Mouse (Mus musculus): ENCODE measurements at regions not wholly inside any gene's neighbourhood (a gene's known extent, or its start where the extent isn't known, plus 50 kb on each side); places are given as distances from the start of the nearest gene placed in this dataset.
"Not testable (repeated sequence)": the region's sequence is repeated elsewhere in the genome, so short reads cannot be mapped to it uniquely, and the experiment has no call there.

DNA sequence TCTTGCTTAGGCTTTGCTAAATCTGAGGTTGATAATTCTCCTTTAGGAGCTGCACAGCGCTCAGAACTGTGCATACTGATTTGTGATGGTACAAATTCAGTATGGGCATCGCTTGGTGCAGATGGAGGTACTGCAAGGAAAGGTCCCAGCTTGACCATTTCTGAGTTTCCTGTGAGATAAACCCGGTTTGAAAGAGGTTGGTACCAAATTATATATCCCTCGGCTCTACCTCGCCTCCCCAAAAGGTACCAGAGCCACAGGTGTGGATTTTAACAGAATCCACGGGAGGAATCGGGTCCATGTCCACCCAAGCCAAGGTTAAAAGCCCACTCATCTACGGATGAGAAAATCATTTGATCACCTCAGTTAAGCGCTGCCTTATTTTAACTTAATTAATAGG, 172.5 kb upstream of the Zfp808 start:
- DNase-seq = not testable (repeated sequence)

DNA sequence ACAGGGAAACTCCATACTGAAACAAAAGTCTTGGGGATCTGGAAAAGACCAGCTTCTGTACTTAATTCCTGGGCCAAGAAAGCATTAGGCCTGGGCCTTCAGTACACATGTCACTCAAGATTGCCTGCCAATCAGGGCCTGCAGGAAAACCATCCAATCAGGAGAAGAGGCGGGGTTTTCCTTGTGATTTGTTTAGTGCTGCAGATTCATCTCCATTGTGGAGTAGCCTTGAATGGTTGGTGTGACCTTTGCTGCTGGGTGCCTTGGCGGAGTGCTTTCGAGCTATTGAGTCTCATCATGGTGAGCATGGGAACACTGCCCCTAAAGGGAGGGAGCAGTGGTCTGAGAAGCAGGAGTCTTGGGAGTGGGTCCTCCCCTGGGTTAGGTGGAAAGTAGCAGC, 150.8 kb upstream of the Zfp808 start:
- DNase-seq = not testable (repeated sequence)

DNA sequence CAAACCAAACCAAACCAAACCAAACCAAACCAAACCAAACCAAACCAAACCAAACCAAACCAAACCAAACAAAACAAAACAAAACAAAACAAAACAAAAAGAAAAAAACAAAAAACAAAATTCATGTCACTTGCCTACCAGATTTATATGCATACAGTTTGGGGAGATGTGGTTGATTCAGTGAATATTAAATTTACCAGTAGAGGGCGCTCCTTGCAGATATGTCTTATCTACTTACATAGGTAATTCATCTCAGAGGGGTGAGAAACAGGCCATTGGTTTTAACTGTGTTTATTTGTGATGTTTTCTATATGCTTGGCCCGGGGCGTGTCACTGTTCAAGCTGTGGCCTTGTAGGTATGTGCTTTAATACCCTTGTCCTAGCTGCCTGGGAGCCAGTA, 133.2 kb upstream of the Zfp808 start:
- not testable (repeated sequence) for DNase-seq

DNA sequence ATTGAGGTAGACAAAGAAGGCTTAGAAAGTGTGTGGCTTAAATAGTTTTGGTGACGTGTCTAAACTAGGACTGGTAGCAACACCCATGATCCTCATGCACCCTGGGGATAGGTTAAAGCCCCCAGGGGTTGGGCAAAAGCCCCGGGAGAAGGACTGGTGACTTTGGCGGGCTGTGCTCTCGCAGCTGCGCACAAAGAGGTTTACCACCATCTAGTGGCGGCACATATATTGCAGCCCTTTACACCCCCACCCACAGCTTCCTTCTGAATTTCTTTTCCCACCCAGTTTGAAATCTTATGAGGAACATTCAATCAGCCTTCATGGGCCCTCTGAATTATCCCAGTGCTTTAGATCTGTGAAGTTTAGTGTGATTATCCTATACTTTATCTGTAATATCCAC, 130.9 kb upstream of the Zfp808 start:
- DNase-seq = peak; percentile 1

DNA sequence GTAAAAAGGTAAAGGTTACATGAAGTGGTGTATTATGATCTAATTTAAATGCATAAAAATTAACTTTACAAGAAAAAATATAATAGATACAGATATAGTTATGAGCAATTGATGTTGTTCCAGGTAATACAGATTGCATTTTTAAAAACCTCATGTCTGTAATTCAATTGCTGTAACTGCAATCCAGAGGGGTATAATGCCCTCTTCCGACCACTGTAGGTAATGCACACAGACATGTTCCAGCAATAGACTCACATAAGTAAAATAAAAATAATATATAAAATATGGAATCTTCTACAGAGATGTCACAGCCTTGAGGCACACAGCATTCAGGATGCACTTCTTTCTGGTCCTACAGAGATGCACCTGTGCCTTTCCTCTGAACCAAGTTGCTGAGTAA, 122.4 kb upstream of the Zfp808 start:
- DNase-seq = not testable (repeated sequence)

DNA sequence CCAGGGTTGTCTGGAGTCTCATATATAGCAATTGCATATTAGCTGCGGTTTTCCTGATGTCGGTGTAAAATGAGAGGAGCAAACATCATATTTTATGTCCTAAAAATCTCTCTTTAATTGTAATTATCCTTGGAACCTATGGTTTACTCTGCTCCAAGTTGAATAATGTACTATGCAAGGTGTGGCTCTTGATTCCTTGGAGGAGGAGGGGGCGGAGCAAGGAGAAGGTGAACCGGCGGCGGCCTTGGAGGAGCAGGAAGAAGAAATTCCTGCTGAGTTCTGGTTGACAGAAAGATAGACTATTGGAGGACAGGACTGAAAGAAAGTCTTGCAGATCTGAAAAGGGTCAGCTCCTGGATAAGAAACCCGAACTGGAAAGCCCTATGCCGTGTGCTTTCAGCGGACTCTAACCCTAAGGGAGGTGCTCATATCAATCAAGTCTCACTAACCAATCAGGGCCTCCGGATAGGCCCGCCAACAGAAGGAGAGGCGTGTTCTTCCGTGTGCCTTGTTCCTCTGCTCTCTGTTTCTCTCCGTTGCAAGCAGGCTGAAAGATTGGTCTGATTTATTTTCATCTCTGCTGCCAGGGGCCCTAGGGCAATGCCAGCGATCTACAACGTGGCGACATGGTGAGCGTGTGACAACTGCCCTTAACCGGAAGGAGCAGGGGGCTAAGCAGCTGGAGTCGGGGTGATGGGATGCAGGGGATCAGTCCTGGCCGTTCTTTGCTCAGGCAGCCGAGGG, 114.1 kb upstream of the Zfp808 start:
- DNase-seq = peak; percentile 80

DNA sequence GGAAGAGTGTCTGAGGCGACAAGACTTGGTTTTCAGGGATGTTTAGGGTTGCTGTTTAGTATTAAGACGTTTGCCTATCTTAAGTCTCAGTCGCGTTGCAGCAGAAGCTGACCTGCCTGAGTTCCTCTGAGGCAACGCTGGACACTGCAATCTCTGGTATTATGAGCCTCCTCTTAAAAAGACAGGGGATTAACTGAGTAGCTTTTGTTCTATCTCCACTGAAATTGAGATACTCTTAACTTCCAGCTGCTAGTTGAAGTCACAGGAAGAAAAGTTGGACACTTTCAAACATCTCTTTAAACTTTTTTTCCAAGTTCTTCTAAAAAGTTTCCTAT, 113.6 kb upstream of the Zfp808 start:
- DNase-seq = not testable (repeated sequence)

DNA sequence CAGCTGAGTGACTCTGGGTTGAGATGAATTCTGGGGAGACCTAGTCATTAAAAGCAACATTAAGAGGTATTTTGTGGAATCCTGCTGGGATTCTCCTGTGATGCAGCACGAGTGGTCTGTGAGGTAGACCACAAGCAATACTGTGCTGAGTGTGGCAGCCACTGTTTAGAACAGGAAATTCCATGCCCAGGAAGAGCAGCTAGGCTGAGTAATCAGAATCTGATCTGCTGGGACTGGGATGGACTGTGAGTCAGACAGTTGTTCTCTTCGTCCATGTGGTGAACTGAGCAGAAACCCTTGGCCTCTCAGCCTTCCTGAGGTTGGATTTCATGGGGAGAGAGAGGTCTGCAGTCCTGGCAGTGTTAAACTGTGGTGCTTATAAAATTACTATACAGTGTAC, 92.0 kb upstream of the Zfp808 start:
- DNase-seq = not testable (repeated sequence)

DNA sequence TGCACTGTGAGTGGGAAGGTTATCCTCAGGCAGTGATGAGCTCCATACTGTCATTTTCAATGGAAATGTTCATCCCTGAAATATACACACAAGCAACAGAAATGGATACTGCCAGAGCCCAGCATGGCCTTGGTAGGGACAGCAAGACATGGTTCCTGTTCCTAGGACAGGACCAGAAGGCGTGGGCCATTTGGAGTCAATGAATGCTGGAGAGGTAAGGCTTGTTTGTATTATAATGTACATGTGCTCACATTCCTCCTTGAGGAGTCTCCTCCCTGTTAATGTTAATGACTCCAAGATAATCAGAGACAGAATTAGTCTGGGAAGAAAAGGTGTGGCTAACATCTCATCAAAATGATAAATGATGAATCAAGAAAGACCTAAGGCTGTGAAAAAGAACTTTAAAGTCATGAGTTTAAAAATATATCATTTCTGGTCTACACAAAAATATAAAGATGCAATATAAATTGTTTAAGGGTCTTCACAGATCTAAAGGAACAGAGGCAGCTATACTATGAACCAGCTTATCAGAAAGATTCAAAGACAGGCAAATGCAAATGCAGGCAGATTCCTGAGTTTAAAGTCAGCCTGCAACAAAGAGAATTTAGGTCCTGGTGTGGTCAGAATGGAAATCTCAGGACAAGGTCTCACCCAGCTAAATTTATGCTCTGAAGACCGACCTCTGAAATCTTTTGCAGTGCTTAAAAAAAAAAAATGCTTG, 51.6 kb upstream of the Zfp808 start:
- DNase-seq = not testable (repeated sequence)

DNA sequence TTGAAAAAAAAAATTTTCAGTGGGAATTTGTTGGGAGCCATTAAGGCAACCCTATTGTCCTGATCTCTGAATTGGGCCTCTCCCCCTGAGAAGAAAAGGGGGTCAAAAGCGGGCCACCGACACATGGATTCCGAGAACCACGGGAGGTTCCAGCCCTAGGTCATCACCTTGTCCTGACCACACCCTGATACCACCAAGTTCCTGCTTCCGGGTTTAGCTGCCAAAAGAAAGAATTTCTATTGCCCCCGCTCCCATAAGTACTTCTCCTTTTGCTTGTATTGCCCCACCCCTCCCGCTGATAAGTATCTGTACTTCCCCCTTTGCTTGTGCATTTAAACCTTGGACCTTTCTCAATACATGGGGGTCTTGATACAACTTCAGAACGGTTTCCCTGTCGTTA, 50.8 kb upstream of the Zfp808 start:
- not testable (repeated sequence) for DNase-seq

Measured in retina, postnatal 1 day (tissue).